Mouse (Mus musculus) NIH3T3 (cell line): ENCODE results near the gene 9930022D16Rik.

Source experiments
- DNase-seq: peaks from one replicate; pipeline ENCODE4 v3.0.0-alpha.2; 2012; ENCODE audit warnings: low read depth

9930022D16Rik gene

DNA sequence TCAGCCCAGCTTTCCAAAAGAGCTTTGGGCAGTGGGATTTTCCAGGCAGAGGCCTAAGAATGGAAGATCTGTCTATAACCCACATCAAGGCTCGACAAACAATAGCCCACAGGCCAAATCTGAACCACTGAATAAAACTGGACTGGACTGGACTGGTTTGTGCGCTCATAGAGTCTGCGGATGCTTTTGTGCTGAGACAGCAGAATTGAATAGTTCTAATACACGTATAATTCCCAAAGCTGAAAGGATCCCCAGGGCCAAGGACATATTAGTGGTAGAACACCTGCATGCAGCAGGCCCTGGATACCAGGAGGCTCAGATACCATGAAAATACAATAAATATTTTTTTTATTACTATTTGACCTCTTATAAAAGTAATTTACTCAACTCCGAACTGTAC lies 42.5 kb downstream of the 9930022D16Rik start:
- no peak for DNase-seq

GRCm38 (mm10) chr11:109458165-109458564 lies 44.4 kb downstream of the 9930022D16Rik start:
- DNase-seq: no peak

GRCm38 (mm10) chr11:109460586-109460985 lies 46.9 kb downstream of the 9930022D16Rik start:
- peak; percentile 63 for DNase-seq

GRCm38 (mm10) chr11:109465068-109465467 lies 51.4 kb downstream of the 9930022D16Rik start:
- no peak for DNase-seq

DNA sequence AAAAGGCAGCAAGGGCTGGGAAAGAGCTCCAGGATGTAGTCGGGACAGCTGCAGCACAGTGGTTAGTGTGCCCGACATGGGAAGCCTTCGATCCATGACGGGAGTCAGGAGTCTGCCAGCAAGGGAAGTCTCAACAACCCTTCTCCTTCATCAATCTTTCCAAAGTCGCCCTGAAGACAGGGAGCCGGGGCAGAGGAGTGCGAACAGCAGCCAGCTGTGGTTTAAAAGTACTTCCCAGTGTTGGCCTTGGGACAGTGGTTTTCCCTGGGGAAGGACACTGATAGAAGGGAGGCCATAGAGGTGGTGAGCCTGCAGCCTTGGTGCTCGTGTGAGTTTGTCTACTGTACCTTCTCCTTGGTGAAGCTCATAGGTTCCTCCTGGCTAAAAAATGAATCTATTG lies 53.3 kb downstream of the 9930022D16Rik start:
- DNase-seq: no peak

DNA sequence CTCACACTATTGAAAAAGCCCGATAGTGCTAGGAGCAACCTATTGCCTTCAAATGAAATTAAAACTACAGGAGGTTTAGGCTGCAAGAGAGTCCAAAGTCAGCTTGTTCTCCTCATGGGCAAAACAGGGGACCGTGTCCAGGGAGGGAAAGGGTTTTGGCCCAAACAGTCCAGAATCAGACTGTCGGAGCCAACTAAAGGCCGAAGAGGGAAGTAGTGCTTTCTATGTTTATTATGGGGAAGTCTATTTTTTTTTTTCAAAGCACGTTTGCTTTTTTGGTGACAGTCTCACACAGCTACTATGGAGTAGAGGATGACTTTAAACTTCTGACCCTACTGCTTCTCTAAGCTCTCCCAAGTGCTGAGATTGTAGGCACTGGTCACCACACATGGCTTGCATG lies 54.4 kb downstream of the 9930022D16Rik start:
- DNase-seq: no peak
